Mouse (Mus musculus) ES-E14 (cell line): ENCODE measurements around the gene Tpte. TPM values are rescaled to one million over a fixed set of nuclear protein-coding genes. Genes with fewer than 3 reads are reported as not detected.

Experiments
- DNase-seq: peaks from one replicate; pipeline ENCODE4 v3.0.0-alpha.2; 2013; ENCODE audit warnings: low read depth, low spot score
- H3K27ac ChIP-seq: 2 replicates; pipeline ENCODE4 v1.5.1; 2012; ENCODE audit warnings: low read depth, mild to moderate bottlenecking, low read length, moderate library complexity, mixed read lengths; ENCODE audit not compliant: poor library complexity, insufficient read depth, severe bottlenecking
- H3K36me3 ChIP-seq: 2 replicates; pipeline ENCODE4 v1.6.1; 2012; ENCODE audit warnings: mild to moderate bottlenecking, low read length, moderate library complexity, mixed read lengths; ENCODE audit not compliant: control insufficient read depth, poor library complexity, insufficient read depth, severe bottlenecking
- H3K4me1 ChIP-seq, 2 experiments: fragments of 150-350 bp in 1 of 2; sonication (generic) in 1 of 2; 2 replicates each; pipeline ENCODE4 v1.6.1; 2012; ENCODE audit warnings: low read length in 2 of 2, mild to moderate bottlenecking in 1 of 2, mixed read lengths in 1 of 2; ENCODE audit not compliant: control insufficient read depth in 2 of 2, insufficient read depth in 2 of 2, poor library complexity in 1 of 2
- H3K4me3 ChIP-seq, 2 experiments: fragments of 150-350 bp in 1 of 2; sonication (generic) in 1 of 2; 2 replicates each; pipeline ENCODE4 v1.5.1; 2012; ENCODE audit warnings: low read length in 2 of 2, low read depth in 1 of 2, mild to moderate bottlenecking in 1 of 2, mixed read lengths in 1 of 2; ENCODE audit not compliant: insufficient read depth in 1 of 2, poor library complexity in 1 of 2, severe bottlenecking in 1 of 2
- H3K9ac ChIP-seq: 2 replicates; pipeline ENCODE4 v1.6.1; 2012; ENCODE audit warnings: low read depth, mild to moderate bottlenecking, low read length, mixed read lengths; ENCODE audit not compliant: poor library complexity, insufficient read depth, severe bottlenecking
- H3K9me3 ChIP-seq: fragments of 150-350 bp; sonication (generic); 2 replicates; pipeline ENCODE4 v1.6.1; 2012; ENCODE audit warnings: low read depth, mild to moderate bottlenecking, low read length; ENCODE audit not compliant: control insufficient read depth, insufficient read depth
- CHD2 ChIP-seq: IDR thresholded peaks from 2 replicates; pipeline ENCODE4 v1.6.1; 2014; ENCODE audit warnings: mild to moderate bottlenecking, low read depth, low read length, inconsistent platforms
- HCFC1 ChIP-seq: IDR thresholded peaks from 2 replicates; pipeline ENCODE4 v1.6.1; 2012; ENCODE audit warnings: low read length, inconsistent platforms, borderline replicate concordance; ENCODE audit not compliant: insufficient read depth
- MAFK ChIP-seq: IDR thresholded peaks from 2 replicates; pipeline ENCODE4 v1.6.1; 2014; ENCODE audit warnings: mild to moderate bottlenecking, low read depth, low read length, inconsistent platforms; ENCODE audit not compliant: insufficient read depth
- ZC3H11A ChIP-seq: IDR thresholded peaks from 2 replicates; pipeline ENCODE4 v1.6.1; 2012; ENCODE audit warnings: low read depth, mild to moderate bottlenecking, inconsistent platforms, low read length, borderline replicate concordance
- ZNF384 ChIP-seq: IDR thresholded peaks from 2 replicates; pipeline ENCODE4 v1.6.1; 2012; ENCODE audit warnings: low read depth, low read length, inconsistent platforms
- in situ Hi-C, 2 experiments: fragments of 600-800 bp; cut with MboI; formaldehyde crosslinking; loops; one replicate each; pipeline ENCODE4 v1.15.1; 2025; ENCODE audit warnings: low sequenced_read_pairs in 2 of 2, inconsistent platforms in 1 of 2; ENCODE audit not compliant: unreplicated experiment in 2 of 2
- total RNA-seq: library from RNA; depleted of rRNA; stranded (reverse); fragments of 300-350 nt; gene quantifications from 2 replicates; pipeline ENCODE4 v1.2.3, GENCODE M21; 2012; rRNA removed

The Tpte gene
- total RNA-seq, 1 experiment, result not detected

- Histone ChIP-seq H3K27ac (no peak overlapping the region), H3K4me1 (peaks cover 0 to 3% of the 10 kb centered on the region in 2 experiments; a peak in 2 of 4 replicates), H3K36me3 (peaks cover 2% of the 10 kb centered on the region; the same call in 1 of the 2 replicates), H3K9me3 (no peaks in the 10 kb centered on the region), H3K9ac (peak overlapping the region; percentile 78), H3K4me3 (peak overlapping the region; percentile 92 to 96)
- in situ Hi-C loops, result no loop called here
- TF ChIP-seq ZC3H11A, result no peak
- TF ChIP-seq MAFK, result no peak
- TF ChIP-seq HCFC1, result no peak
- TF ChIP-seq ZNF384, result no peak
- no peak for TF ChIP-seq CHD2
- DNase-seq, result no peak
Observed at GRCm38 (mm10) chr8:22410688-22411281, 127.5 kb downstream of the Tpte start.

GRCm38 (mm10) chr8:22411282-22411702, 128.1 kb downstream of the Tpte start, which contains the start of gene Mrps31:
Gene Mrps31 (plus strand): TSS chr8:22411361.
- Histone ChIP-seq H3K36me3 (peaks cover 5% of the 10 kb centered on the region), H3K27ac (no peak within 1 kb of the TSS), H3K4me3 (peak within 1 kb of the TSS; percentile 92 to 96), H3K4me1 (peaks cover 3 to 5% of the 10 kb centered on the region in 2 experiments; a peak in 3 of 4 replicates), H3K9me3 (no peaks in the 10 kb centered on the region), H3K9ac (peak within 1 kb of the TSS; percentile 94)
- in situ Hi-C loops, result no loop called here
- peak; percentile 90 for DNase-seq
- TF ChIP-seq ZNF384, result no peak
- TF ChIP-seq ZC3H11A, result no peak
- TF ChIP-seq CHD2, result peak; percentile 77; the same call in 1 of the 2 replicates
- TF ChIP-seq HCFC1, result peak; percentile 92
- TF ChIP-seq MAFK, result no peak

- in situ Hi-C loops, result no loop called here
- peak overlapping the region; percentile 92 to 96 for H3K4me3 ChIP-seq
- no peaks in the 10 kb centered on the region for H3K9me3 ChIP-seq
- peaks cover 10% of the 10 kb centered on the region for H3K36me3 ChIP-seq
- DNase-seq, result no peak
- no peak overlapping the region for H3K27ac ChIP-seq
- TF ChIP-seq CHD2 (no peak), HCFC1 (no peak), ZNF384 (no peak), ZC3H11A (no peak), MAFK (no peak)
- peaks cover 3 to 6% of the 10 kb centered on the region in 2 experiments; a peak in 3 of 4 replicates for H3K4me1 ChIP-seq
- peak overlapping the region; percentile 94; the same call in 1 of the 2 replicates for H3K9ac ChIP-seq
Observed at GRCm38 (mm10) chr8:22411971-22412370, 128.7 kb downstream of the Tpte start.

Other genes with a start within 250 kb of the Tpte start
- 3.2 and 5.3 TPM in 2 replicates for gene Atp7b, start 223.1 kb upstream of the Tpte start, total RNA-seq
- gene Alg11, start 222.7 kb upstream of the Tpte start, total RNA-seq, result 44.7 and 55.4 TPM in 2 replicates
- gene Nek5, start 158.4 kb upstream of the Tpte start, total RNA-seq, result not detected in 2 replicates
- gene Nek3, start 117.0 kb upstream of the Tpte start, total RNA-seq, result 3.4 and 7.9 TPM in 2 replicates
- 67.4 and 68.7 TPM in 2 replicates for gene Ckap2, start 97.6 kb upstream of the Tpte start, total RNA-seq
- gene Vps36, start 90.6 kb upstream of the Tpte start, total RNA-seq, result 20.6 and 25.9 TPM in 2 replicates
- gene Thsd1, start 56.1 kb upstream of the Tpte start, total RNA-seq, result 3.6 and 5.4 TPM in 2 replicates
- 18.0 and 22.1 TPM in 2 replicates for gene Slc25a15, start 115.2 kb downstream of the Tpte start, total RNA-seq
- gene Mrps31, start 127.9 kb downstream of the Tpte start, total RNA-seq, result 37.6 and 54.7 TPM in 2 replicates